Mouse (Mus musculus) ES-E14 (cell line): ENCODE data around the gene Zfp385b. TPM values are rescaled to one million over a fixed set of nuclear protein-coding genes. Genes with fewer than 3 reads are reported as not detected.

Experiments used
- DNase-seq: peaks from one replicate; pipeline ENCODE4 v3.0.0-alpha.2; 2013; ENCODE audit warnings: low read depth, low spot score
- H3K27ac ChIP-seq: 2 replicates; pipeline ENCODE4 v1.5.1; 2012; ENCODE audit warnings: low read depth, mild to moderate bottlenecking, low read length, moderate library complexity, mixed read lengths; ENCODE audit not compliant: poor library complexity, insufficient read depth, severe bottlenecking
- H3K36me3 ChIP-seq: 2 replicates; pipeline ENCODE4 v1.6.1; 2012; ENCODE audit warnings: mild to moderate bottlenecking, low read length, moderate library complexity, mixed read lengths; ENCODE audit not compliant: control insufficient read depth, poor library complexity, insufficient read depth, severe bottlenecking
- H3K4me1 ChIP-seq, 2 experiments: fragments of 150-350 bp in 1 of 2; sonication (generic) in 1 of 2; 2 replicates each; pipeline ENCODE4 v1.6.1; 2012; ENCODE audit warnings: low read length in 2 of 2, mild to moderate bottlenecking in 1 of 2, mixed read lengths in 1 of 2; ENCODE audit not compliant: control insufficient read depth in 2 of 2, insufficient read depth in 2 of 2, poor library complexity in 1 of 2
- H3K4me3 ChIP-seq, 2 experiments: fragments of 150-350 bp in 1 of 2; sonication (generic) in 1 of 2; 2 replicates each; pipeline ENCODE4 v1.5.1; 2012; ENCODE audit warnings: low read length in 2 of 2, low read depth in 1 of 2, mild to moderate bottlenecking in 1 of 2, mixed read lengths in 1 of 2; ENCODE audit not compliant: insufficient read depth in 1 of 2, poor library complexity in 1 of 2, severe bottlenecking in 1 of 2
- H3K9ac ChIP-seq: 2 replicates; pipeline ENCODE4 v1.6.1; 2012; ENCODE audit warnings: low read depth, mild to moderate bottlenecking, low read length, mixed read lengths; ENCODE audit not compliant: poor library complexity, insufficient read depth, severe bottlenecking
- H3K9me3 ChIP-seq: fragments of 150-350 bp; sonication (generic); 2 replicates; pipeline ENCODE4 v1.6.1; 2012; ENCODE audit warnings: low read depth, mild to moderate bottlenecking, low read length; ENCODE audit not compliant: control insufficient read depth, insufficient read depth
- CHD2 ChIP-seq: IDR thresholded peaks from 2 replicates; pipeline ENCODE4 v1.6.1; 2014; ENCODE audit warnings: mild to moderate bottlenecking, low read depth, low read length, inconsistent platforms
- HCFC1 ChIP-seq: IDR thresholded peaks from 2 replicates; pipeline ENCODE4 v1.6.1; 2012; ENCODE audit warnings: low read length, inconsistent platforms, borderline replicate concordance; ENCODE audit not compliant: insufficient read depth
- MAFK ChIP-seq: IDR thresholded peaks from 2 replicates; pipeline ENCODE4 v1.6.1; 2014; ENCODE audit warnings: mild to moderate bottlenecking, low read depth, low read length, inconsistent platforms; ENCODE audit not compliant: insufficient read depth
- ZC3H11A ChIP-seq: IDR thresholded peaks from 2 replicates; pipeline ENCODE4 v1.6.1; 2012; ENCODE audit warnings: low read depth, mild to moderate bottlenecking, inconsistent platforms, low read length, borderline replicate concordance
- ZNF384 ChIP-seq: IDR thresholded peaks from 2 replicates; pipeline ENCODE4 v1.6.1; 2012; ENCODE audit warnings: low read depth, low read length, inconsistent platforms
- in situ Hi-C, 2 experiments: fragments of 600-800 bp; cut with MboI; formaldehyde crosslinking; loops; one replicate each; pipeline ENCODE4 v1.15.1; 2025; ENCODE audit warnings: low sequenced_read_pairs in 2 of 2, inconsistent platforms in 1 of 2; ENCODE audit not compliant: unreplicated experiment in 2 of 2
- total RNA-seq: library from RNA; depleted of rRNA; stranded (reverse); fragments of 300-350 nt; gene quantifications from 2 replicates; pipeline ENCODE4 v1.2.3, GENCODE M21; 2012

Zfp385b gene
- total RNA-seq, 1 experiment, result 0.09 TPM

- H3K9ac ChIP-seq, result no peak overlapping the region
- no peaks in the 10 kb centered on the region for H3K36me3 ChIP-seq
- no peak for DNase-seq
- H3K9me3 ChIP-seq, result no peaks in the 10 kb centered on the region
- in situ Hi-C loops, result no loop called here
- no peak overlapping the region for H3K4me3 ChIP-seq
- H3K27ac ChIP-seq, result no peak overlapping the region
- H3K4me1 ChIP-seq, result no peaks in the 10 kb centered on the region
- TF ChIP-seq ZC3H11A, result no peak
- no peak for TF ChIP-seq HCFC1
- TF ChIP-seq CHD2, result no peak
These were observed 22.2 kb downstream of the Zfp385b start for GRCm38 (mm10) chr2:77797233-77797632.

DNA sequence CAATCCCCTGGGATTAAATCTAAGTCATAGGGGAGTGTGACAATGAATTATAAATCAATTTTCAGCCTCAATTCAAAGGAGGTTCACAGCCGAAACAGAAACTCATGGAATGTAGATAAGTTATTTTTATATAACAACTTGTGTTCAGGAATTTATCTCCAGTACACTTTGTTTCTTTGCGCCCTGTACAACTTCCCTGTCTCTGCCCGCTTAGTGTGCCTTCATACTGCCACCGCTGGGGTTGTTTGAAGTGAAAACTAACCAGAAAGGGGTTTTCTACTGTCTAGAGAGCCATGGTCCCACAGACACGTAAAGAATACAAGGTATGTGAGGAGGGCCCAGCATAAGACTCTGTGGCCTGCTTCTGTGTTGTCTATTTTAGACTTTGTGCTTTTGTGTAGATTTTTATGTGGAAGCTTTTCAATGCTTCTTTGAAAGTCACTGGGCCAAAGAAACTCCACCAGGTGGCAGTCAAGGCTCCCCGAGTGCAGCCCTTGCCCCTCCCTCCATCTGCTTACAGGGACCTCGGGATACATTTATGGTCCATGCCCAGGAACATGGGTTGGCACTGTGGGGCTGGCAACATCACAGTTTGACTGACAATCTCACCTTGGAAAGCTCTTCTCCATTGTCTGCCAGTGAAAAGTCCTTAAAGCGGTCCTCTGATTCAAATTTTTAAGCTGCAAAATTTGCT lies 23.4 kb downstream of the Zfp385b start:
- no peak overlapping the region for H3K9ac ChIP-seq
- no peak overlapping the region for H3K4me3 ChIP-seq
- no peak overlapping the region for H3K27ac ChIP-seq
- H3K36me3 ChIP-seq, result no peaks in the 10 kb centered on the region
- peak; percentile 15 for DNase-seq
- in situ Hi-C loops, result no loop called here
- TF ChIP-seq MAFK (no peak), ZNF384 (no peak)
- no peaks in the 10 kb centered on the region for H3K4me1 ChIP-seq
- no peaks in the 10 kb centered on the region for H3K9me3 ChIP-seq

- no peak for DNase-seq
- no peak overlapping the region for H3K4me3 ChIP-seq
- TF ChIP-seq HCFC1 (no peak), ZNF384 (no peak), CHD2 (no peak), MAFK (no peak), ZC3H11A (no peak)
- H3K9ac ChIP-seq, result no peak overlapping the region
- H3K36me3 ChIP-seq, result no peaks in the 10 kb centered on the region
- no peaks in the 10 kb centered on the region for H3K4me1 ChIP-seq
- H3K9me3 ChIP-seq, result no peaks in the 10 kb centered on the region
- no peak overlapping the region for H3K27ac ChIP-seq
- in situ Hi-C loops, result no loop called here
These were observed 28.6 kb downstream of the Zfp385b start for GRCm38 (mm10) chr2:77790846-77791245.

- Histone ChIP-seq H3K9me3 (no peaks in the 10 kb centered on the region), H3K9ac (no peak overlapping the region), H3K4me1 (no peaks in the 10 kb centered on the region), H3K27ac (no peak overlapping the region), H3K36me3 (no peaks in the 10 kb centered on the region), H3K4me3 (no peak overlapping the region)
- no peak for TF ChIP-seq ZNF384
- no peak for TF ChIP-seq ZC3H11A
- TF ChIP-seq CHD2, result no peak
- TF ChIP-seq HCFC1, result no peak
- TF ChIP-seq MAFK, result no peak
- DNase-seq, result no peak
- in situ Hi-C loops, result no loop called here
These were observed 29.1 kb downstream of the Zfp385b start for GRCm38 (mm10) chr2:77790295-77790694.

DNA sequence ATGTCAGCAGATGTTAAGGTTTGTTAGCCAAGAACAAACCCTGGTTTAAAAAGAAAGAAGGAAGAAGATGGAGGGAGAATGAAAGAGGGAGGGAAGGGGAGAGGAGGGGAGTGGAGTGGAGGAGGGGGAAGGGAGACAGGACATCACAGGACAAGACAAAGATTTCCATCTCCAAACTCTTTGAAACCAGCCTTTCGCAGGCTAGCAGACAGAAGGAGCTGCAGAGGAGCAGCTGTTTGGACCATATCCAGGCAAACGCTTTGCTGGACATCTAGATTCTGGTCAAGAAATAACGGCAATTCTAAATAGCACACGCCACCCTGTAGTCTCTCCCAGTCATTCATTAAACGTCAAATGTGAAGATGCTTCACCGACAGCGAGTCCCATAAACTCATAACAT lies 38.0 kb downstream of the Zfp385b start:
- in situ Hi-C loops, result no loop called here
- Histone ChIP-seq H3K4me3 (no peak overlapping the region), H3K36me3 (no peaks in the 10 kb centered on the region), H3K4me1 (no peaks in the 10 kb centered on the region), H3K9me3 (no peaks in the 10 kb centered on the region), H3K9ac (no peak overlapping the region), H3K27ac (no peak overlapping the region)
- DNase-seq, result no peak
- TF ChIP-seq ZC3H11A (no peak), MAFK (no peak), HCFC1 (no peak), ZNF384 (no peak), CHD2 (no peak)
